Mouse (Mus musculus) liver, embryonic 14.5 days (tissue): ENCODE results near the gene Osr1.

Experiments used
- CTCF ChIP-seq: IDR thresholded peaks from 2 replicates; pipeline ENCODE4 v1.5.1; 2016; ENCODE audit warnings: antibody characterized with exemption, low read depth, control low read depth
- EP300 ChIP-seq: IDR thresholded peaks from 2 replicates; pipeline ENCODE4 v1.6.1; 2016; ENCODE audit warnings: antibody characterized with exemption, low read depth

DNA sequence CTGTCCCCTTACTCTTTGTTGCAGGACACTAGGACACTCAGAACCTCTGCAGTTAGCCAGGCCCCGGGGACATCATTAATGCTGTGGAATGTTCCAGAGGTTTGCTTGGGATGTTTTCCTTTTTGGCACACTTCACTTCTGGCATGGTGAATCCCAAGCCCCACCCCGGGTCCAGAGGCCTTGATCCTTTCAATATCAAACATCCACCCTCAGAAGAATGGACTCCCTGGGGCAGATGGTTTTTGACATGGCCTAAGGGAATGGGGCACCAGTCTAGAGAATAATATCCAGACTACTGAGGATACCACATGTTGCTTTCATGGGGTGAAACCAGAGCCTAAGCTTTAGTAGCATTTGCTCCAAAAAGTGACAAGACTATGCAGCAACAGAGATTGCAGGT lies 13.5 kb downstream of the Osr1 start:
- TF ChIP-seq CTCF: no peak
- no peak for TF ChIP-seq EP300
